Mouse (Mus musculus): ENCODE measurements around the gene Cdhr3. TPM values are rescaled to one million over a fixed set of nuclear protein-coding genes. Genes with fewer than 3 reads are reported as not detected.

Gene Cdhr3
- polyA plus RNA-seq, 1 experiment: 3.9 TPM

DNA sequence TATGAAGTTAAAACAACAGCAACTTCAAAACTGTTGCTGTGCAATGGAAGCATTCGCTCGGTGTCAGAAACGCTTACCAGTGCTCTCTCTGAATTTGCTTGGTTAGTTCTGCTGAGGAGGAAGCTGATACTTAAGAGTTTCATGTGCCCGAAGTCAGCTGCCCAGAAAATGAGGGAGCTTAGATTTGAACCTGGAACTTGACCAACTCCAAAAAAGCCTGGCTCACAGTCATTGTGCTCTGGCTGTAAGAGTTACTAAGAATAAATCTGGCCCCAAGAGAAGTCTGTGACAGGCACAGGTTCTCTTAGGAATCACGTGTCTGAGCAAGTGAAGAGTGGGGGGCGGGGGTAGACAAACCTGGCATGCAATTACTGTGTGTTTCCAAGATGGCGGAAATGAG, 51.2 kb downstream of the Cdhr3 start:
- TF ChIP-seq CTCF (IDR thresholded peaks at IDR 0.05; ENCODE audit: extremely low read depth, insufficient read depth, low read length) (no peak), POLR2A (IDR thresholded peaks at IDR 0.05; ENCODE audit: extremely low read depth, insufficient read depth, low read length) (no peak)
- H3K4me3 ChIP-seq (ENCODE audit: insufficient read depth, low read length): no peak overlapping the region
- H3K4me1 ChIP-seq (ENCODE audit: control insufficient read depth, insufficient read depth, low read length): peaks cover 3% of the 10 kb centered on the region; the same call in 1 of the 2 replicates
- no peak overlapping the region for H3K27ac ChIP-seq (ENCODE audit: insufficient read depth, low read length)

DNA sequence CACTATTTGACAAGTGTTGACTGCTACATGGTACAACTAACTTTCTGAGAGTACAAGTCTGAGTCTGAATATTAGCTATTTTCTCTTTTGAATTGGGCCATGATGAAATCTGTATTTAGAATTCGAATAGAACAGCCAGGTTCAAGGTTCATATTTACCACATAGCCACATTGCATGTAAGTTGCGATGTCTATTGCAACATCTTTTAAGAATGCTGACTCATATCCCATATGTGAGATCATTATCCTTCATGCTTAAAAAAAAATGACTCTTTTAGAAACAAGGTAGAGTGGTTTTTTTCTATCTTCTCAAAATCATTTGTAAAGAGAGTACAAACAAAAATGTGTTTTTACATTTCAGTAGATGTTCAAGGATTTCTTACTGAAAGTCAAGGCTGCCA, 51.9 kb downstream of the Cdhr3 start:
- Histone ChIP-seq H3K4me1 (ENCODE audit: control insufficient read depth, insufficient read depth, low read length) (peaks cover 8% of the 10 kb centered on the region), H3K27ac (ENCODE audit: insufficient read depth, low read length) (no peak overlapping the region), H3K4me3 (ENCODE audit: insufficient read depth, low read length) (no peak overlapping the region)
- TF ChIP-seq POLR2A (IDR thresholded peaks at IDR 0.05; ENCODE audit: extremely low read depth, insufficient read depth, low read length): no peak
- TF ChIP-seq CTCF (IDR thresholded peaks at IDR 0.05; ENCODE audit: extremely low read depth, insufficient read depth, low read length): no peak

DNA sequence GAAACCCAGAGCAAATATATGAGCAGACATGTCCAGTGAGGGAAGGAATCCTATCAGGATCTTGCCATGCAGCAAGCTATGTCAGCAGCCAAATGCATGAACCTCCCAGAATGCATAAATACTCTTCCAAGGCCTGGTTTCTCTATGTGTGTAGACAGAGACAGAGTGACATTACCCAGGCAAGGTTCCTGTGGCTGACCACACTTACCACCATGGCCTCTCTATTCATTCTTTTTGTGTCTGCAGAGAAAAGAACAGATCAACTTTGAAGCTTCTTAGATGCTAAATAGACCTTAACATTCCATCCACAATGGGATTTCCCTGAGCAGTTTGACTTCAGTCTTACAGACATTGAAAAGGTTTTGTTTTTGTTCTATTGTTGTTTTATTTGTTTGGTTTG, 54.0 kb downstream of the Cdhr3 start:
- H3K4me3 ChIP-seq (ENCODE audit: insufficient read depth, low read length): no peak overlapping the region
- peaks cover 4% of the 10 kb centered on the region for H3K4me1 ChIP-seq (ENCODE audit: control insufficient read depth, insufficient read depth, low read length)
- no peak overlapping the region for H3K27ac ChIP-seq (ENCODE audit: insufficient read depth, low read length)
- no peak for TF ChIP-seq POLR2A (IDR thresholded peaks at IDR 0.05; ENCODE audit: extremely low read depth, insufficient read depth, low read length)
- TF ChIP-seq CTCF (IDR thresholded peaks at IDR 0.05; ENCODE audit: extremely low read depth, insufficient read depth, low read length): no peak

DNA sequence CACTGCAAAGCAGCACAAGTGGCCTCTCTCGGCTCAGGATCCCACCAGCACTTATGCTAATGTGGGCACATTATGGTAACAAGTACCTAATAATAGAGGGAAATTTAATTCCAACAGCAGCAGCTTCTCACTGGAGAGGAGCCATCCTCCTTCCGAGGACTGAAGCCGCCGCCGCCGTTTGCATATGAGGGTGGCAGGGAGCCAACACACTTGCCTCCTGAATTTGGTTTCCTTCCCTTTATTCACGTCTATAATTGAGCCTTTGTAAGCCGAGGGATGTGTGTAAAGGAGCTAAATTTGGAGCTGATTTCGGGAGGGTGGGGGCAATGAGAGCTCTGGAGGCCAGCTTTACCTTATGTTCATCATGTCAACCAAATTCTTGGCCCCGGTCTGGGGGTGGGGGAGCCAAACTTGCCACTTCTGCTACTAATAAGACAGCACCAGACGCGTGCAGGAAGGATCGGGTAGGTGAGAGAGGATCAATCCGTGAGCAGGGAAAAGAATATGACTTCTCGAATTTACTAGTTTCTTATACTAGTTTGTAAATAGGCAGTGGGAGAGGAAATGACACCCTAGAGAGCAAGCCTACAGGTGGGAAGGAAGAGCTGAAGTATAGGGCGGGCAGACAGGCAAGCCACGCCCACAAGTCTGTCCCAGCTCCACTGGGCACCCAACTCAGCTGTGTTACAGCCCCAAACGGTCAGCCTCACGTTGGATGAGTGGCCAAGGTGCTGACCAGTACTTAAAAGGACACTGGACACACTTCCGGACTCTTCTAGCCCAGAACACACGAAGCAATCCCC, 56.8 kb downstream of the Cdhr3 start:
- Histone ChIP-seq H3K27ac (ENCODE audit: insufficient read depth, low read length) (no peak overlapping the region), H3K4me3 (ENCODE audit: insufficient read depth, low read length) (no peak overlapping the region), H3K4me1 (ENCODE audit: control insufficient read depth, insufficient read depth, low read length) (peaks cover 4% of the 10 kb centered on the region; the same call in 1 of the 2 replicates)
- TF ChIP-seq POLR2A (IDR thresholded peaks at IDR 0.05; ENCODE audit: extremely low read depth, insufficient read depth, low read length) (no peak), CTCF (IDR thresholded peaks at IDR 0.05; ENCODE audit: extremely low read depth, insufficient read depth, low read length) (no peak)

DNA sequence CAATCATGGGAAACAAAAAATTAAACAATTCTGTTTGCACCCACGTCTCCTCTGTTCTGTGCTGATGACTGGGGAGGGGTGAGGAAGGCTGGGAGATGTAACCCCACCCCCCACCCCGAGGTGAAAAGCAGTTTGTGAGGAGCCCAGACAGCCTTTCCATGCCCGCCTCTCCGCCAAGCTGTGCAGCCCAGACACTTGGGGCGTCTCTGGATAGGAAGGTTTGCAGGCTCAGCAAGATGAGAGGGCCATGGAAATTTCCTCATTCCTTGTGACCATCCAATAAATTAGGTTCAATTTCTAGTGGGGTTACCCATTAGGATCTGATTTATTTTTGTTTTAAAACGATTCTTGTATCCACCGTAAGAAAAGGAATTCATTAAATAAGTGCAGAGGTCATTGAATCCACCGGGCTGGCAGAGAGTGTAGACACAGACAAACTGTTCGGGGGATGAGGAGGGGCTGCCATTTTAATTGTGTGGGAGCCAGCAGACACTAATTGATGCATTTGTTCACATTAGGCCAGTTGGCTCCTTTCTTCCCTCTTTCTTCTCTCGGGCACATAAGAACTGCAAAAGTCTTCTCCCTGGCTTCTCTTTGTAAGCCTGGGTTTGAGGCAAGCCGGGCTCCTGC, 57.5 kb downstream of the Cdhr3 start:
- H3K27ac ChIP-seq (ENCODE audit: insufficient read depth, low read length): no peak overlapping the region

DNA sequence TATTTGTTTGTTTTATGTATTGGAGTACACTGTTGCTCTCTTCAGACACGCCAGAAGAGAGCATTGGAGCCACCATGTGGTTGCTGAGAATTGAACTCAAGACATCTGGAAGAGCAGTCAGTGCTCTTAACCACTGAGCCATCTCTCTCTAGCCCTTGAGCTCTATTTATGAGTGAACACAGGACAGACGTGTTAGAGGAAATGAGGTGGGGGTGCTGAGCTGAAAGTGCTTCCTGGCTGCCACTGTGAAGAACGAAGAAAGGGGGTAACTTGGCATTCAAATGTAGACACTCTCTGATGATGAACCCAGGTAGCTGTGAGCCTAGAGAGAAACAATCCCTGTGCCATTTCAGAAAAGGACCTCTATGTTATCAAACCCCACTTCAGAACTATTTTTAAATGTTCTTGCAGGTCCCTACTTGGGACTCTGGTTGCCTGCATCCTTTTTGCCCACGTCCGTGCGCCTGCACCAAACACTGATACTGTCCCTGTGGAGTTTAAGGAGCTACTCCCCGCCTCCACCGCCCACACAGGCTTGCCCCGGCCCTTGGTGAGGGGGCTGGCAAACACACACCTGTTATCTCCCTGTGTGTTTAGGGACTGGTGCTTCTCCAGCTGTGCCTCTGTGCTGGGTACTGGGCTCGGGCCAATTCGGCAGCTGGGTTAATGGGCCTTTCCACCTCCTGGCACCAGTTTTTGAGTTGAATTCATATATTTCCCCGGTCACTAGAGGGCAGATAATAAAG, 58.2 kb downstream of the Cdhr3 start:
- no peak for TF ChIP-seq POLR2A (IDR thresholded peaks at IDR 0.05; ENCODE audit: extremely low read depth, insufficient read depth, low read length)
- H3K4me3 ChIP-seq (ENCODE audit: insufficient read depth, low read length): no peak overlapping the region
- H3K27ac ChIP-seq (ENCODE audit: insufficient read depth, low read length): no peak overlapping the region
- peaks cover 4% of the 10 kb centered on the region; the same call in 1 of the 2 replicates for H3K4me1 ChIP-seq (ENCODE audit: control insufficient read depth, insufficient read depth, low read length)

More for the DNA sequence above, 57.5 kb downstream of the Cdhr3 start:
- H3K4me1 ChIP-seq (ENCODE audit: control insufficient read depth, insufficient read depth, low read length): peaks cover 4% of the 10 kb centered on the region; the same call in 1 of the 2 replicates
- no peak for TF ChIP-seq POLR2A (IDR thresholded peaks at IDR 0.05; ENCODE audit: extremely low read depth, insufficient read depth, low read length)
- TF ChIP-seq CTCF (IDR thresholded peaks at IDR 0.05; ENCODE audit: extremely low read depth, insufficient read depth, low read length): no peak
- no peak overlapping the region for H3K4me3 ChIP-seq (ENCODE audit: insufficient read depth, low read length)

DNA sequence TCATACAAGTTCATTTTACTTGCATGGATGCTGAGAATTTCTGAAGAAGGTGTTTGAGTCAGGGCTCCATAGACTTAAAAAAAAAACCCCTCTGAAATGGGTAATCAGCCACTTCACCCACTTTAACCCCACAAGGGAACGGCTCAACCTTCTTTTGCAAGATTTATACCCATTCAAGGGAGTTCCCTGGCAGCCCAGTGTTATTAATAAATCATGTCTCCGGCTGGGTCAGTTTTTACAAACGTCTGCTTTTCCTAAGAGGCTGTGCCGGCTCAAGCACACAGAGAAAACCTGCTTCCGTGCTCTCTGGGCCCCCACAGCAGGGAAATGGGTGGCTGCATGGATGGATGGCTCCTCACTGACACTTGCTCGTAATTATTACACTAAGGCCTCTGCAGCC, 59.5 kb downstream of the Cdhr3 start:
- H3K4me3 ChIP-seq (ENCODE audit: insufficient read depth, low read length): no peak overlapping the region
- H3K27ac ChIP-seq (ENCODE audit: insufficient read depth, low read length): no peak overlapping the region
- no peak for TF ChIP-seq CTCF (IDR thresholded peaks at IDR 0.05; ENCODE audit: extremely low read depth, insufficient read depth, low read length)
- no peak for TF ChIP-seq POLR2A (IDR thresholded peaks at IDR 0.05; ENCODE audit: extremely low read depth, insufficient read depth, low read length)
- H3K4me1 ChIP-seq (ENCODE audit: control insufficient read depth, insufficient read depth, low read length): peaks cover 4% of the 10 kb centered on the region; the same call in 1 of the 2 replicates

DNA sequence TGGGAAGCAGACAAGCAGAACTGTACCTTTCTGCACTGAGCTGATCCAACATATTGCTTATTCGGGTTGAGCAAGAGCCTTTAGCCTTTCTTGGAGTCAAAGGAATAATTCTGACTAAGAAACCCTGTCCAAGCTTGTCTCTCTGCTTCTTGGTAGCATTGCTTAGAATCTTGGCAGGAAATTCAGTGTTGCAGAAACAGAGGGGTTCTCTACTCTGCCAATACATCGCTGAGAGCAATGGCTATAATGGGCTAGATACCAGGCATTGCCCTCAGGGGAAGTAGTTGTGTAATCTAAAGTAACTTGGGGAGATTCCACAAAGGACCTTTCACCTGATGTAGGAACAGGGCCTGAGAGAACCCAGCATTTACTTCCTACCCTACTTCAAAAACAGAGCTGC, 62.1 kb downstream of the Cdhr3 start:
- Histone ChIP-seq H3K27ac (ENCODE audit: insufficient read depth, low read length) (no peak overlapping the region), H3K4me1 (ENCODE audit: control insufficient read depth, insufficient read depth, low read length) (no peaks in the 10 kb centered on the region), H3K4me3 (ENCODE audit: insufficient read depth, low read length) (no peak overlapping the region)
- no peak for TF ChIP-seq POLR2A (IDR thresholded peaks at IDR 0.05; ENCODE audit: extremely low read depth, insufficient read depth, low read length)
- no peak for TF ChIP-seq CTCF (IDR thresholded peaks at IDR 0.05; ENCODE audit: extremely low read depth, insufficient read depth, low read length)

DNA sequence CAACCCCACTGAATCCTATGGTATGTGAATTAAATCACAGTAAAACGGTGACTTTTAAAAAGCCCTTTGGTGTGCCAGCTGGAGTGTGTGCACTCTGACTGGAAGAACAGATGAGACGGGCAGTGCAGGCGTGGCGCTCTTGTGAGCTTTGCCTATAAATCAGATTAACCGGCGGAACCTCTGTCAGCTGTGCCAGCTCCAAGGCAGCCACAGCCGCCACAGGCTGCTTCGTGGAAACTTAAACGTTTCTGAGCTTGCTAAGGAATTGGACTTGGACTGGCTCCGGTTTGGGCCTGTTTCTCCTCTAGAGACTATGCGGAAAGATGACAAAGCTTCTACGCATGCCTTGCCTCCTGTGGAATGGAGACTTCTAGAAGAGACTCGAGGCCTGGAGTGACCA, 62.6 kb downstream of the Cdhr3 start:
- H3K4me1 ChIP-seq (ENCODE audit: control insufficient read depth, insufficient read depth, low read length): no peaks in the 10 kb centered on the region
- H3K27ac ChIP-seq (ENCODE audit: insufficient read depth, low read length): no peak overlapping the region
- no peak for TF ChIP-seq CTCF (IDR thresholded peaks at IDR 0.05; ENCODE audit: extremely low read depth, insufficient read depth, low read length)
- no peak overlapping the region for H3K4me3 ChIP-seq (ENCODE audit: insufficient read depth, low read length)
